ENCODE assay signal across 21 mouse cellular contexts in the genomic region with DNA sequence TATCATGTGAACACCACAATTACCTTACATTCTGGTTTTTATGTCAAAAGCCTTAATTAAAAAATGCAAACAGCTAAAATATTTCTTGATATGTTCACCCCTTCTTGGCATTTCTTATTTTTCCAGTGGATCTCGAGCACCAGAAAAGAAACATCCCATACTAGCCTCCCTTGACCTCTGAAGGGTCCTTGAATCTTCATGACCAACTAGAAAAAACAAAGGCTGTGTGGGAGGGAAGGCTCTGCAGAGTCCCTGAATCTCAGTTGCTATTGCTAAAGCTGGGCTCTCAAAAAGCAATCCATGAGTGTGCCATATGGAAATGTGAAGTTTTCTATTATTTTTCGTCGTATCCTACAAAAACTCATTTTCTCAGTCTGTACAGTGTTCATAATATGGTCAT.
DNase-seq lines count a peak whose midpoint lies in the region; ATAC-seq lines count a peak whose summit lies in the region.
"Had no signal": no experiment of that assay in that cellular context is flagged by ENCODE, and none has a peak within 500 bp of the region (broad histone marks: within the 10 kb centered on the region; RNA-seq: fewer than 3 reads in every experiment).

No protein-coding gene starts in this region.

- H3K4me1 ChIP-seq in hindbrain, embryonic 12.5 days = peaks cover 19% of the 10 kb centered on the region
- peaks cover 9% of the 10 kb centered on the region for H3K4me1 ChIP-seq in hindbrain, embryonic 16.5 days (ENCODE audit: control insufficient read depth, insufficient read depth, low read depth, low read length)
- H3K4me1 ChIP-seq in forebrain, embryonic 15.5 days = peaks cover 20% of the 10 kb centered on the region
- peaks cover 31% of the 10 kb centered on the region for H3K4me1 ChIP-seq in midbrain, embryonic 14.5 days (ENCODE audit: control insufficient read depth, insufficient read depth, low read length)

- no peak overlapping the region for H3K4me2 ChIP-seq in hindbrain, embryonic 12.5 days (replicated peaks)
- no peak overlapping the region for H3K4me2 ChIP-seq in hindbrain, embryonic 16.5 days (ENCODE audit: low read length)
- no peak overlapping the region for H3K4me2 ChIP-seq in forebrain, embryonic 15.5 days (replicated peaks)
- H3K4me2 ChIP-seq in midbrain, embryonic 14.5 days (ENCODE audit: low read length) = no peak overlapping the region
- H3K4me2 ChIP-seq: embryonic facial prominence, embryonic 13.5 days; liver, embryonic 11.5 days; neural tube, embryonic 15.5 days had no signal

- H3K27me3 ChIP-seq in hindbrain, embryonic 12.5 days = no peaks in the 10 kb centered on the region
- no peaks in the 10 kb centered on the region for H3K27me3 ChIP-seq in hindbrain, embryonic 16.5 days (replicated peaks; ENCODE audit: control insufficient read depth, insufficient read depth, low read length)
- H3K27me3 ChIP-seq in forebrain, embryonic 15.5 days = no peaks in the 10 kb centered on the region
- no peaks in the 10 kb centered on the region for H3K27me3 ChIP-seq in midbrain, embryonic 14.5 days (ENCODE audit: control insufficient read depth, insufficient read depth, low read length)
- H3K27me3 ChIP-seq: embryonic facial prominence, embryonic 13.5 days; neural tube, embryonic 15.5 days had no signal

- no peaks in the 10 kb centered on the region for H3K36me3 ChIP-seq in hindbrain, embryonic 12.5 days
- H3K36me3 ChIP-seq in hindbrain, embryonic 16.5 days (ENCODE audit: control insufficient read depth, insufficient read depth, low read length) = no peaks in the 10 kb centered on the region
- no peaks in the 10 kb centered on the region for H3K36me3 ChIP-seq in forebrain, embryonic 15.5 days
- no peaks in the 10 kb centered on the region for H3K36me3 ChIP-seq in midbrain, embryonic 14.5 days (ENCODE audit: control insufficient read depth, insufficient read depth, low read length)
- H3K36me3 ChIP-seq: embryonic facial prominence, embryonic 13.5 days; neural tube, embryonic 15.5 days had no signal

- intact Hi-C loops in left cerebral cortex, postnatal 14 days (cut with DNase I) = no loop called here

- peak overlapping the region; percentile 57 for H3K27ac ChIP-seq in hindbrain, embryonic 12.5 days
- H3K27ac ChIP-seq in hindbrain, embryonic 16.5 days (ENCODE audit: low read depth, low read length) = no peak overlapping the region
- peak overlapping the region; percentile 82 for H3K27ac ChIP-seq in forebrain, embryonic 15.5 days (replicated peaks)
- peak overlapping the region; percentile 74 for H3K27ac ChIP-seq in midbrain, embryonic 14.5 days (replicated peaks; ENCODE audit: low read depth, low read length)
- H3K27ac ChIP-seq: embryonic facial prominence, embryonic 13.5 days; heart, adult 2 months had no signal

- 80% methylated on average over 3 of the region's 3 CpGs for WGBS in hindbrain, embryonic 12.5 days
- 74% methylated on average over 3 of the region's 3 CpGs for WGBS in hindbrain, embryonic 16.5 days
- WGBS in forebrain, embryonic 15.5 days = 70% methylated on average over 3 of the region's 3 CpGs
- 89% methylated on average over 3 of the region's 3 CpGs for WGBS in midbrain, embryonic 14.5 days

- no peak overlapping the region for H3K9ac ChIP-seq in hindbrain, embryonic 12.5 days
- H3K9ac ChIP-seq in hindbrain, embryonic 16.5 days (ENCODE audit: low read depth, low read length) = no peak overlapping the region
- H3K9ac ChIP-seq in forebrain, embryonic 15.5 days (replicated peaks) = no peak overlapping the region
- H3K9ac ChIP-seq in midbrain, embryonic 14.5 days (replicated peaks; ENCODE audit: low read length) = no peak overlapping the region
- H3K9ac ChIP-seq: embryonic facial prominence, embryonic 13.5 days; neural tube, embryonic 15.5 days had no signal

- no peak for ATAC-seq in hindbrain, embryonic 12.5 days (ENCODE audit: low FRiP score)
- no peak for ATAC-seq in hindbrain, embryonic 16.5 days
- no peak for ATAC-seq in forebrain, embryonic 15.5 days (replicated peaks)
- ATAC-seq in midbrain, embryonic 14.5 days (ENCODE audit: low FRiP score, low TSS enrichment) = no peak
- ATAC-seq: CD4-positive, CD25-positive, alpha-beta regulatory T cell, adult 4 months; Patski had no signal

- no peak overlapping the region for H3K4me3 ChIP-seq in hindbrain, embryonic 12.5 days
- no peak overlapping the region for H3K4me3 ChIP-seq in hindbrain, embryonic 16.5 days (ENCODE audit: low read length)
- no peak overlapping the region for H3K4me3 ChIP-seq in forebrain, embryonic 15.5 days
- no peak overlapping the region for H3K4me3 ChIP-seq in midbrain, embryonic 14.5 days (replicated peaks; ENCODE audit: low read depth, low read length)
- H3K4me3 ChIP-seq: embryonic facial prominence, embryonic 13.5 days; heart, adult 2 months; neural tube, embryonic 15.5 days had no signal

- H3K9me3 ChIP-seq in hindbrain, embryonic 12.5 days (replicated peaks) = peaks cover 7% of the 10 kb centered on the region; the same call in 1 of the 2 replicates
- H3K9me3 ChIP-seq in hindbrain, embryonic 16.5 days (ENCODE audit: control insufficient read depth, low read length) = no peaks in the 10 kb centered on the region
- no peaks in the 10 kb centered on the region for H3K9me3 ChIP-seq in forebrain, embryonic 15.5 days
- H3K9me3 ChIP-seq in midbrain, embryonic 14.5 days (ENCODE audit: control insufficient read depth, low read length) = no peaks in the 10 kb centered on the region

- peak; percentile 9 for DNase-seq in brain, adult 2 months (ENCODE audit: low read depth, low spot score)
- no peak for DNase-seq in midbrain, embryonic 14.5 days
- DNase-seq in spleen, postnatal 14 days (ENCODE audit: low spot score in 2 of 2) = no peak
- DNase-seq in left cerebral cortex, postnatal 14 days (ENCODE audit: low spot score in 2 of 2) = no peak
- DNase-seq: adrenal gland, adult 8-10 months; gastrocnemius, postnatal 25 days; heart, adult 2 months; kidney, adult 2 months; kidney, postnatal 4 days; layer of hippocampus, adult 9-11 months; lung, adult 2 months; lung, postnatal 36 days; thymus, postnatal 14 days had no signal
